Mouse (Mus musculus) kidney, adult 10 weeks (tissue): ENCODE measurements around the gene Nsf. TPM values are rescaled to one million over a fixed set of nuclear protein-coding genes. Genes with fewer than 3 reads are reported as not detected.

Source experiments
- polyA plus RNA-seq: library from polyadenylated mRNA; stranded (reverse); fragments of 350-450 nt; fragmentation: Illumina TruSeq; extraction: RNeasy Lipid Tissue Mini Kit (QIAGEN cat#74804); gene quantifications from one replicate; pipeline ENCODE4 v1.2.3, GENCODE M21; 2014; ENCODE audit warnings: low read depth, low replicate concordance

Gene Nsf
- 24.5 TPM for polyA plus RNA-seq

GRCm38 (mm10) chr11:103953896-103954292 is at the start of gene Nsf:
Gene Nsf (minus strand): TSS chr11:103954056.

GRCm38 (mm10) chr11:103773387-103774227 is 180.2 kb downstream of the Nsf start, which contains the start of gene Wnt3:
Gene Wnt3 (plus strand): TSS chr11:103774150.

Other genes starting within 250 kb of the Nsf start
- gene Wnt9b, start 204.2 kb downstream of the Nsf start, polyA plus RNA-seq = 0.32 TPM
- not detected for gene Wnt3, start 179.9 kb downstream of the Nsf start, polyA plus RNA-seq
- 29.6 TPM for gene Arf2, start 12.7 kb upstream of the Nsf start, polyA plus RNA-seq
- gene Crhr1, start 178.8 kb upstream of the Nsf start, polyA plus RNA-seq = not detected
- not detected for gene Sppl2c, start 232.3 kb upstream of the Nsf start, polyA plus RNA-seq